Mouse (Mus musculus): ENCODE data around the gene Rplp2. TPM values are rescaled to one million over a fixed set of nuclear protein-coding genes. Genes with fewer than 3 reads are reported as not detected.

The Rplp2 gene
- total RNA-seq (2023): 100 to 1,000 TPM; 767 to 918 TPM

DNA sequence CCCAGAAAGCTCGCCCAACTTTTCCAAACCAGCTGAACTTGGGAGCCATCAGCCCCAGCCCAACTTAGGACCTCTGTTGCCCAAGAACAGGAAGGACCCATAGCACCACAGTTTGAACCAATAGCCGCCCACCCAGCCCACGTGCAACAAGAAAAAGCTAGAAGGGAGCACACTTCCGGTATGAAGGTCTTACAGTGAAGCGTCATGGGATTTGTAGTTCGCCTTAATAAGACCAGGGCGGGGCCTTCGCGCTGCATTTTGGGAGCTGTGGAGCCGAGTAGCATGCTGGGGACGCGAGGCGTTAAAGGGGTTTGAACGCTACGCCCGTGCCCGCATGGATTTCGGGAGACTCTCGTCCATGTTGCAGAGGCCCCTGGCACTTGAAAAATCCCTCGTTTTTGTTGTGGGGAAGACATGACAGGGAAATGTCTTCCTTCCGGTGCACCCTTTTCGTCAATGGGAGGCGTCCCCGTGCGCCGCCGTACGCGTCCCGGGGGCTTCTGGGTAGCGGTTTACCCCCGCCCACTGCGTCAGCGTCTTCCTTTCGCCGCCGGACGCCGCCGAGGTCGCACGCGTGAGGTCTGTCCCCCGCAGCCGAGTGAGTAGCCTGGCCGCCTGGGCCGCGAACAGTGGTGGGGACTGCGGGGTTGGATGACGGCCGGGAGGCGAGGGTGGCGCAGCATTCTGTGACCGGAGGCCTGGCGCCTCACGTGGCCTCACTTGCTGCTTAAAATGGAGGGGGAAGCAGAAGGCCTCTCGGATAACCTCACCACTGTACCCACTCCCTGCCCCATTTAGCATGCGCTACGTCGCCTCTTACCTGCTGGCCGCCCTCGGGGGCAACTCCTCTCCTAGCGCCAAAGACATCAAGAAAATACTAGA, at the start of gene Rplp2:
Gene Rplp2, plus strand, starts transcription at position 261 of the 882 bp plus-strand sequence.

DNA sequence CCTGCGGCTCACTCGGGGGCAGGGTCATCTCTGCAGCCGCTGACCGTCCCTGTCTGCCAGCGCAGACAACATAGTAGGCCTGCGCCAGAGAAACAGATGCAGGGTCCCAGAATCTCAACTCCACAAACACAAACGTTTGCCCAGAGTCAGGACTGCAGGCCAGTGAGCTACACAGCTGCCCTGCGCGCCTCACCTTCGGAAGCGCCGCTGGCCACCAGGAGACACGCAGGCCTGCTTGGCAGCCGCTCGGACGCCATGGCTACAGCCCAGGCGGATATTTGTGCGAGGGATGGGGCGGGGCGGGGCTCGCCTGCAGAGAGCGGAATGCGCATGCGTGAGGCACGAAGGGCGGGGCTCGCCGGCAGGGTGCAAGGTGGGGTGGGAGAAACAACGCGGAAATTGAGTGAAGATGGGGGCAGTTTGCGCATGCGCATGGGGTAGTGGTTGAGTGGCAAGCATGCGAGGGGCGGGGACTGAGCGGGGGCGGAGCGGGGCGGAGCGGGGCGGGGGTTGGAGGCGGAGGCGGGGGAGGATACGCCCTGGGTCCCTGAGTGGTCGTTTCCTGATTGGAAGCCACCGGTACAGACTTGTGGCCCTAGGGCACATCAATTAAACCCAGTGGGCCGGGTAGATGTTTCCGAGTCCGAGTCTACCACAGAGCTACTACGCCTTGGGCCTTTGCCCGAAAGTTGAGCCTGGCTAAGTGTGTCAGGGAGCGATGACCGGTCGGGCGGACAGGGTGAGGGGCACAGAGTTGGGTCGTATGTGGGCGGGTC, 33.2 kb upstream of the Rplp2 start, which contains the start of gene Gatd1:
Gene Gatd1, minus strand, starts transcription at position 328 of the 776 bp plus-strand sequence.

DNA sequence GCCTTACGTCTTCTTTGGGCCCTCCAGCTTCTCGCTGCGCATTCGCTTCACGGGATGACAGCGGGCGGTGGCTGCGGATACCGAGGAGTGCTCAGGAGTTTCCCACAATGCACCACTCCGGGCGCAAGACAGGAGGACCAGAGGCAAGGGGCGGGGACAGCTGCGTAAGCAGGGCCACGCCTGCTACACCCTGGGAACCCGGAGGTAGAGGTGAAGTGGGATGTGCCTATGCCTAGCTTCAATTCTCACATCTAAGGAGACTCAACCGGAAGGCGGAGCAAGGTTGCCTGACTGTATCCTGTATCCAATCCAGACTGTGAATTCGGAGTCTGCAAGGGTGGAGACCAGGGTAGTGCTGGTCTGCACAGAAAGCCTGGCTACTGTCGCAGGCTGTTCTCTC, 17.9 kb upstream of the Rplp2 start, which contains the start of gene Cend1:
Gene Cend1, minus strand, starts transcription at position 182 of the 400 bp plus-strand sequence.

DNA sequence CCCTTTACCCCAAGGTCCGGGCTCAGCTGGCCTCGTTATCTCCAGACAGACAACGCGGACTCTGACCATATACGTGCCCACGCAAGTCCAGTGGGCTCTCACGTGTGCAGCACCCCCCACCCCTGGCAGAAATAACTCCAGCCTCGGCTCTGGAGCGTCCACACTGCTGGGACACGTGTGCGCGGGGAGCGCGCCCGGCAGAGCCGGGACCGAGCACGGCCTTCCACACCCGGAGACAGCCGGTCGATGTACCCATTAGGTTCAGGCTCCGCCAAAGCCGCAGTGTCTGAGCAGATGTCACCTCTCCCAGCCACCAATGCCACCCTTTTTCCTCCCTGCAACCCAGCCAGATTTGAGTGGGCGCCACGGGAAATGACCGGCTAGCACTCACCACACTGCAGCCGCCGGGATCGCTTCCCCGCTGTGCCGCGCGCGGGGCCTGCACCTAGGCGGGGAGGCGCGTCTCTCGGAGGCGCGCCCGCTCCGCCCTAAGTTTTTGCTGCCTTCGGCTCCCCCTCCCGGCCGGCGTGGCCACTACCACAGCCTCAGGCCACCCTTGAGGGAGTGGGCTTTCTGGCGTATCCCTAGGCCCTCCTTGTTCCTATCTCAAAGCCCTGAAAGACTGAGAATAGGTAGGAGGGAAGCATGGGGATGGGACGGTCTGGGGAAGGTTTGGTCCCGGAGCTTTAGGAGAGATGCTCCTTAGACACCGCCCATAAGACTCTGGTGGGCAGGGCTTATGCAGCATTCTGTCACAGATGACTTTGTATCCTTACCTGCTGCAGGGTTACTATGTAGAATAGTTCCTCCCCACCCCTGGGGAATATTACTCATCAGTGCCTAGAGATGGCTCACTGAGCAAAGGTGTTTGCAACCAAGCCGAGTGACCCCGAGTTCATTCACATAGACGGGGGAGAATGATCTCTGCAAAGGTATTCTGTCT, 9.7 kb upstream of the Rplp2 start, which contains the start of gene Slc25a22:
Gene Slc25a22, minus strand, starts transcription at position 715 of the 943 bp plus-strand sequence.

GRCm38 (mm10) chr7:141443828-141444237, 3.3 kb upstream of the Rplp2 start, which contains the start of gene Pidd1:
Gene Pidd1, minus strand, starts transcription at chr7:141444025.

GRCm38 (mm10) chr7:141454967-141455551, 7.9 kb downstream of the Rplp2 start, which contains the start of gene Pnpla2:
Gene Pnpla2, plus strand, starts transcription at chr7:141455198.

DNA sequence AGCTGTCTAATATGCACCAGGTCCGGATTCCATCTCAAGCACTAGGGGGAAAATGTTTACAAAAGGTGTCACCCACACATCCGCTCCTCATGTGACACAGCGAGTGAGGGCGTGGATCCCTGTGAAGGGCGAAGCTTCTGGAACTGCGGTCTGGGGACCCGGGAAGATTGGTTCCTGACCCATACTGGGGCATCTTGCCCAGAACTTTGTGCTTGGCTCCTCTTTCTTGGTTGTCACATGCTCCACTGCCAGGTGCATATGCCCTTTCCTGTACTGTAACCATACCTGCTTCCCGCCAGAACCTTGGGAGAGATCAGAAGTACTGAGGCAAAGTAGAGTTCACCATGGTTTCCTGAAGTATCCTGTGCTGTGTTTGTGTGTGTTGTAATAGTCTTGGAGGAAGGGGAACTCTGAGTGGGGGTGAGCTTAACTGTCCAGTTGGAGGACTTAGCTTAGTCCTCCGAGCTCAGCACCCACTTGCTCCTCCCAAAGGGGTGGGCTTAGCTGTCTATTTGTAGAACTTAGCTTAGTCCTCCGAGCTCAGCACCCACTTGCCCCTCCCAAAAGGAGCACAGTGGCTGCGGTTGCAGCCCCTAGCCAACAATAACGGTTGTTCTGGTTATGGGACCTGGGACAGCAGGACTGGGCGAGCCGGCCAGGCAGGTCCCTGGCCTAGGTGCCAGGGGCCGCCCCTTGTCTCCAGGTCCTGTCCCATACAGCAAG, 13.4 kb downstream of the Rplp2 start, which contains the start of gene Cracr2b:
Gene Cracr2b, plus strand, starts transcription at position 704 of the 723 bp plus-strand sequence.

DNA sequence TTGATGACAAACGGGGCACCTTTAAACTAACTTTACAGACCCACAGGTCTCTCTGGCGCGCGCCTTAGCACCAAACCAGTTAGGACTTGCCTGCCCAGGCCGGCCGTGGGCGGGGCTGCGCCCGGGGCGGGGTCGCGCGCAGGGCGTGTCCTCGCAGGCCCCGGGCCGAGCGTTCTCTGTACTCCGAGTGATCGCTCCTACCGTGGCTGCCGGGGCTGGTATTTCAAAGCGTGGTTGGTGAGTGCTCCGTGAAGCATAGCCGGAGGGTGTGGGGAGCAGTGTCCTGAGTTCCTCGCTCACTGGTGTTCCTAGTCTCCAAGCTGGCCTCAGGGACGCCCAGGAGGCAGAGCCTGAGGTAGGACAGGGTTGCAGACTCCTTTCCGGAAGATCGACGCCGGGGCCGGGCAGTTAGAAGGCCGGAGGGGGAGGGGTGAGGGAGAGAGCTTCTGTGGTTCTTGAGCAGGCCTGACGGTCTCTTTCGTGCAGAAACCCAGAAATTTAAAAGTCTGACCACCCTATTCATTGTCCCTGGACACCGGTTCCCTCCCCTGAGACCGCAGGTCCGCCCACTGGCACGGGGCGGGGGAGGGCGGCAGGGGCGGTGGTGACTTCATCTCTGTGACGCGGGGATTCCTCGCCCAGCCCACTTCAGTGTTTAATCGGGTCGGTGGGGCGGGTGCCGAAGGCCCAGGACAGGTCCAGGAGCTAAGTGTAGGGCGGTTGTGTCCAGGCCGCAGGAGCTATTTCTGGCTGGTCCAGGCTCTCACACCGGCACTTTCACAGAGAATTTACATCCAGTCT, 20.3 kb downstream of the Rplp2 start, which contains the start of gene Cd151:
Gene Cd151, plus strand, starts transcription at position 163 of the 801 bp plus-strand sequence.

DNA sequence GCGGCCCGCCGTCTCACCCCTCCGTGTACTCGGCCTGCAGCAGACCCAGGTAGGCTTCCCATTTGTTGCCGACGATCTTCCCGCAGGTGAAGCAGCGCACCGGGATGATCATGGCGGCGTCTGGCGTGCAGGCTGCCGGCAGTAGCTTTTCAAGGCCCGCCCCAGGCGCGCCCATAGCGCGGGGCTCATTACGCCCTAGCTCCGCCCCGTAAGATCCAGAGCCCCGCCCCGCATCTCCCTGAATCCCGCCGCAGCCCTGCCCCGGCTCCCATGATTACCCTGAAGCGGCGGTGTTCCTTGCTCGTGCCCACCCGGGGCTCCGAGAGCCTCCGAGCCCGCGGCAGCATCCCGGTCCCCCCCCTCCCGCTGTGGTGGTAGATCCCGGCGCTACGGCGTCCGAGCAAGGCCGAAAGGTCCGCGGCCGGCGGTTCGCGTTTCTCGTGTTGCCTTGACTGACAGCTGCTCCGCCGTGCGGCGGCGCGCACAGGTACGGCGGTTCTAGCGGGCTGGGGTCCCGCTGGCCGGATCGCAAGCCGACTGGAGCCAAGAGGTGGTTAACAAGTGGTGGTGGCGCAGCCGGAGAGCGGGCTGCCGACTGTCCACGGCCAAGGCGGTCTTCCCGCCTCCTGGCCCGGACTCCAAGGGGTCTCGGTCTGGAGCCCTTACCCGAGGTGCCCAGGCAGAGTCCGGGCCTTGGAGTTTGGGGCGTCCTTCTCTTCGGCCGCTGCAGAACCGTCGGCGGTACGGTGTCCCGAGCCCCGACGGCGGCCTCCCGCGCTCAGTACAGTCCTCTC, 28.0 kb downstream of the Rplp2 start, which contains the start of the genes Polr2l and Tspan4:
Gene Polr2l, minus strand, starts transcription at position 122 of the 794 bp plus-strand sequence.
Gene Tspan4, plus strand, starts transcription at position 230 of the 794 bp plus-strand sequence.

Other genes with a start within 250 kb of the Rplp2 start
- gene Lmntd2, start 233.3 kb upstream of the Rplp2 start, total RNA-seq (2023): not detected
- gene Rassf7, start 231.5 kb upstream of the Rplp2 start, total RNA-seq (2023): 1 to 10 TPM; 4.7 to 7.6 TPM
- 10 to 100 TPM; 70.9 to 73.3 TPM for gene Phrf1, start 218.6 kb upstream of the Rplp2 start, total RNA-seq (2023)
- gene Irf7, start 180.9 kb upstream of the Rplp2 start, total RNA-seq (2023): 10 to 100 TPM; 36.2 to 42.0 TPM
- gene Cdhr5, start 170.6 kb upstream of the Rplp2 start, total RNA-seq (2023): not detected
- gene Sct, start 168.2 kb upstream of the Rplp2 start, total RNA-seq (2023): not detected
- gene Drd4, start 155.4 kb upstream of the Rplp2 start, total RNA-seq (2023): not detected
- gene Deaf1, start 119.7 kb upstream of the Rplp2 start, total RNA-seq (2023): 10 to 100 TPM; 24.3 to 35.7 TPM
- 10 to 100 TPM in 1 of 2 experiments, 1 to 10 TPM in 1; 8.5 to 11.1 TPM for gene Tmem80, start 119.6 kb upstream of the Rplp2 start, total RNA-seq (2023)
- gene Eps8l2, start 108.5 kb upstream of the Rplp2 start, total RNA-seq (2023): under 1 TPM; 0.26 to 0.60 TPM
- 100 to 1,000 TPM; 644 to 676 TPM for gene Taldo1, start 55.2 kb upstream of the Rplp2 start, total RNA-seq (2023)
- gene Gatd1, start 33.2 kb upstream of the Rplp2 start, total RNA-seq (2023): 10 to 100 TPM; 20.7 to 21.1 TPM
- not detected for gene Cend1, start 17.9 kb upstream of the Rplp2 start, total RNA-seq (2023)
- 10 to 100 TPM; 13.1 to 17.9 TPM for gene Slc25a22, start 9.5 kb upstream of the Rplp2 start, total RNA-seq (2023)
- gene Pidd1, start 3.3 kb upstream of the Rplp2 start, total RNA-seq (2023): 10 to 100 TPM; 14.4 to 16.1 TPM
- 10 to 100 TPM; 73.0 to 87.7 TPM for gene Pnpla2, start 7.8 kb downstream of the Rplp2 start, total RNA-seq (2023)
- 1 to 10 TPM; 3.7 to 8.1 TPM for gene Cracr2b, start 13.7 kb downstream of the Rplp2 start, total RNA-seq (2023)
- gene Cd151, start 20.0 kb downstream of the Rplp2 start, total RNA-seq (2023): 10 to 100 TPM; 11.9 to 15.1 TPM
- 10 to 100 TPM; 12.5 to 14.0 TPM for gene Polr2l, start 27.8 kb downstream of the Rplp2 start, total RNA-seq (2023)
- 1 to 10 TPM; 3.2 TPM for gene Tspan4, start 27.9 kb downstream of the Rplp2 start, total RNA-seq (2023)
- 10 to 100 TPM; 20.7 to 21.3 TPM for gene Chid1, start 92.5 kb downstream of the Rplp2 start, total RNA-seq (2023)
- gene Ap2a2, start 114.8 kb downstream of the Rplp2 start, total RNA-seq (2023): 10 to 100 TPM; 95.5 to 97.7 TPM
- under 1 TPM; 0.38 to 0.42 TPM for gene Muc6, start 207.9 kb downstream of the Rplp2 start, total RNA-seq (2023)
- gene Muc2, start 243.0 kb downstream of the Rplp2 start, total RNA-seq (2023): under 1 TPM; 0.13 to 0.46 TPM